Mouse (Mus musculus) liver, embryonic 14 days (tissue): ENCODE measurements around the gene Gm21921. TPM values are rescaled to one million over a fixed set of nuclear protein-coding genes. Genes with fewer than 3 reads are reported as not detected.

Experiments
- polyA plus RNA-seq: library from polyadenylated mRNA; depleted of rRNA; stranded (reverse); fragments of >200 nt; gene quantifications from 2 replicates; pipeline ENCODE4 v1.2.3, GENCODE M21; 2012; rRNA removed

Gene Gm21921
- polyA plus RNA-seq = not detected in 2 replicates

DNA sequence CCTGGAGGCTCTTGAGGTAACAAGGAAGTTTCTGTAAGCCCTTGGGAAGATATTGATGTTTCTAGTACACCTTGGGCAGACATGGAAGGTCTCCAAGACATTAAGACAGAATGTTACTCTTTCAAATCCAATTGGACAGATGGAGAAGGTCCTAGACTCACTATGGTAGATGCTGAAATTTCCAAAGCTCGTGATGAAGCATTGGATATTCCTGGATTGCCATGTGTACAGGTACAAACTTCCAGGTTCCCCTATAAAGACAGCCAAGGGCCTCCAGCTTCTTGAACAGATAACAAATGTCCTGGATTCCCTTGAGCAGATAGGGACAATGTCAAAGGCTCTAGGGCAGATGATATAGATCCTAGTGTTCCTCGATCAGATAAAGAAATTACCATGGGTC is at the start of gene Gm21921:
Gm21921 (minus strand) TSS at position 101 of the 400 bp plus-strand sequence.

